Mouse (Mus musculus) CH12.LX (cell line): Measurements from ENCODE around the gene Kcnrg. TPM values are rescaled to one million over a fixed set of nuclear protein-coding genes. Genes with fewer than 3 reads are reported as not detected.
"Not testable (repeated sequence)": the region's sequence is repeated elsewhere in the genome, so short reads cannot be mapped to it uniquely, and the experiment has no call there.

Source experiments
- DNase-seq: peaks from one replicate; pipeline ENCODE4 v3.0.0-alpha.2; 2013; ENCODE audit errors: extremely low read depth
- H3K27ac ChIP-seq: 2 replicates; pipeline ENCODE4 v1.5.1; 2012; ENCODE audit warnings: low read depth, mild to moderate bottlenecking, control low read depth, moderate library complexity; ENCODE audit not compliant: insufficient read depth
- H3K27me3 ChIP-seq: replicated peaks from 2 replicates; pipeline ENCODE3; 2012; ENCODE audit warnings: inconsistent platforms
- H3K36me3 ChIP-seq, 2 experiments: replicated peaks in 1 of 2; 2 replicates each; pipeline versions ENCODE3 to v1.6.1; 2012; ENCODE audit warnings: inconsistent platforms in 1 of 2, low read length in 1 of 2, mild to moderate bottlenecking in 1 of 2, mixed read lengths in 1 of 2, moderate library complexity in 1 of 2; ENCODE audit not compliant: control insufficient read depth in 1 of 2, insufficient read depth in 1 of 2
- H3K4me1 ChIP-seq, 2 experiments: 2 replicates each; pipeline ENCODE4 v1.6.1; 2012; ENCODE audit warnings: inconsistent platforms in 1 of 2, moderate library complexity in 1 of 2; ENCODE audit not compliant: insufficient read depth in 2 of 2, control insufficient read depth in 1 of 2
- H3K4me2 ChIP-seq: 2 replicates; pipeline ENCODE4 v1.6.1; 2012; ENCODE audit warnings: low read depth, mild to moderate bottlenecking, control low read depth; ENCODE audit not compliant: poor library complexity, insufficient read depth, severe bottlenecking
- H3K4me3 ChIP-seq, 3 experiments: fragments of 150-350 bp in 1 of 3; sonication (generic) in 1 of 3; replicated peaks in 1 of 3; 2 replicates each; pipeline versions ENCODE3 to v1.5.1; 2011 to 2012; ENCODE audit warnings: low read depth in 2 of 3, low read length in 2 of 3, mild to moderate bottlenecking in 2 of 3, moderate library complexity in 2 of 3, control low read depth in 1 of 3, improper control_type of control experiment in 1 of 3, inconsistent platforms in 1 of 3, mixed read lengths in 1 of 3; ENCODE audit not compliant: poor library complexity in 1 of 3
- H3K79me2 ChIP-seq: replicated peaks from 2 replicates; pipeline ENCODE4 v1.6.1; 2012; ENCODE audit warnings: mild to moderate bottlenecking, moderate library complexity; ENCODE audit not compliant: control insufficient read depth, poor library complexity, insufficient read depth, severe bottlenecking; ENCODE audit errors: extremely low read depth
- H3K9ac ChIP-seq: 2 replicates; pipeline ENCODE4 v1.6.1; 2012; ENCODE audit warnings: low read depth, mild to moderate bottlenecking, control low read depth, moderate library complexity; ENCODE audit not compliant: insufficient read depth
- H3K9me3 ChIP-seq: replicated peaks from 2 replicates; pipeline ENCODE3; 2012; ENCODE audit warnings: low read length, inconsistent platforms, mixed read lengths
- BHLHE40 ChIP-seq: IDR thresholded peaks from 2 replicates; pipeline ENCODE4 v1.6.1; 2011; ENCODE audit warnings: mild to moderate bottlenecking, low read depth, low read length, improper control_type of control experiment
- CTCF ChIP-seq, 2 experiments: IDR thresholded peaks in 1 of 2; conservative IDR thresholded peaks in 1 of 2; 2 replicates each; pipeline ENCODE4 v1.5.1; 2011 to 2012; ENCODE audit warnings: low read depth in 2 of 2, low read length in 2 of 2, improper control_type of control experiment in 1 of 2, inconsistent platforms in 1 of 2, mild to moderate bottlenecking in 1 of 2, moderate library complexity in 1 of 2
- ELF1 ChIP-seq: IDR thresholded peaks from 2 replicates; pipeline ENCODE4 v1.6.1; 2014; ENCODE audit warnings: low read depth, mild to moderate bottlenecking, inconsistent platforms, low read length, improper control_type of control experiment
- EP300 ChIP-seq: IDR thresholded peaks from 2 replicates; pipeline ENCODE4 v1.6.1; 2011; ENCODE audit warnings: low read length, improper control_type of control experiment
- GABPA ChIP-seq: IDR thresholded peaks from 2 replicates; pipeline ENCODE4 v1.6.1; 2012; ENCODE audit warnings: low read depth, low read length, improper control_type of control experiment, inconsistent platforms; ENCODE audit not compliant: insufficient replicate concordance
- IRF4 ChIP-seq: IDR thresholded peaks from 2 replicates; pipeline ENCODE4 v1.6.1; 2014; ENCODE audit warnings: low read depth, mild to moderate bottlenecking, inconsistent platforms, low read length, improper control_type of control experiment
- MAFK ChIP-seq: IDR thresholded peaks from 2 replicates; pipeline ENCODE4 v1.6.1; 2011; ENCODE audit warnings: low read length, improper control_type of control experiment; ENCODE audit not compliant: insufficient replicate concordance
- MAX ChIP-seq: IDR thresholded peaks from 2 replicates; pipeline ENCODE4 v1.6.1; 2011; ENCODE audit warnings: low read length, improper control_type of control experiment
- MAZ ChIP-seq: IDR thresholded peaks from 2 replicates; pipeline ENCODE4 v1.6.1; 2012; ENCODE audit warnings: low read depth, mild to moderate bottlenecking, inconsistent platforms, low read length, improper control_type of control experiment, moderate library complexity
- MYC ChIP-seq: IDR thresholded peaks from 2 replicates; pipeline ENCODE4 v1.6.1; 2011; ENCODE audit warnings: low read depth, mild to moderate bottlenecking, improper control_type of control experiment, low read length
- PAX5 ChIP-seq: IDR thresholded peaks from 2 replicates; pipeline ENCODE4 v1.6.1; 2012; ENCODE audit warnings: low read length, inconsistent platforms, mixed read lengths
- RAD21 ChIP-seq: IDR thresholded peaks from 2 replicates; pipeline ENCODE4 v1.6.1; 2011; ENCODE audit warnings: low read depth, mild to moderate bottlenecking, low read length, improper control_type of control experiment, moderate library complexity
- RCOR1 ChIP-seq: conservative IDR thresholded peaks from 2 replicates; pipeline ENCODE4 v1.6.1; 2012; ENCODE audit warnings: low read depth, mild to moderate bottlenecking, inconsistent platforms, low read length, improper control_type of control experiment
- SIN3A ChIP-seq: IDR thresholded peaks from 2 replicates; pipeline ENCODE4 v1.6.1; 2012; ENCODE audit warnings: low read length, improper control_type of control experiment, inconsistent platforms
- SMC3 ChIP-seq: IDR thresholded peaks from 2 replicates; pipeline ENCODE4 v1.6.1; 2011; ENCODE audit warnings: low read depth, low read length, improper control_type of control experiment
- TBP ChIP-seq: conservative IDR thresholded peaks from 2 replicates; pipeline ENCODE4 v1.6.1; 2011; ENCODE audit warnings: low read depth, low read length, improper control_type of control experiment
- TCF12 ChIP-seq: IDR thresholded peaks from 2 replicates; pipeline ENCODE4 v1.6.1; 2014; ENCODE audit warnings: low read depth, mild to moderate bottlenecking, inconsistent platforms, low read length, improper control_type of control experiment
- USF1 ChIP-seq: IDR thresholded peaks from 2 replicates; pipeline ENCODE4 v1.6.1; 2014; ENCODE audit warnings: low read depth, mild to moderate bottlenecking, inconsistent platforms, low read length, improper control_type of control experiment
- USF2 ChIP-seq: conservative IDR thresholded peaks from 2 replicates; pipeline ENCODE4 v1.6.1; 2011; ENCODE audit warnings: low read depth, low read length, improper control_type of control experiment
- ZC3H11A ChIP-seq: IDR thresholded peaks from 2 replicates; pipeline ENCODE4 v1.6.1; 2012; ENCODE audit warnings: low read depth, mild to moderate bottlenecking, inconsistent platforms, low read length, improper control_type of control experiment
- ZMIZ1 ChIP-seq: IDR thresholded peaks from 2 replicates; pipeline ENCODE4 v1.6.1; 2012; ENCODE audit warnings: low read depth, mild to moderate bottlenecking, inconsistent platforms, low read length, improper control_type of control experiment
- dilution Hi-C: fragments of 300-500 bp; cut with MboI; formaldehyde crosslinking; loops from 2 replicates; pipeline ENCODE4 v1.14.3; 2020; ENCODE audit warnings: low sequenced_read_pairs; ENCODE audit not compliant: extremely low pct_unique_long_range_greater_than_20kb, extremely low pct_ligation_motif_present
- in situ Hi-C: fragments of 300-500 bp; cut with MboI; formaldehyde crosslinking; loops from 3 replicates; pipeline ENCODE4 v1.14.3; 2019; ENCODE audit warnings: low sequenced_read_pairs, low pct_ligation_motif_present, low pct_unique_long_range_greater_than_20kb, mixed read lengths
- polyA plus RNA-seq: library from polyadenylated mRNA; unstranded; fragments of >175 nt; gene quantifications from 2 replicates; pipeline ENCODE4 v1.2.1, GENCODE M21; 2012; ENCODE audit warnings: low read depth; ENCODE audit not compliant: insufficient read length
- total RNA-seq, 2 experiments: library from RNA; depleted of rRNA; stranded (reverse); fragments of 300-350 nt in 1 of 2; fragments of >200 nt in 1 of 2; gene quantifications; 2 replicates each; pipeline ENCODE4 v1.2.3; 2012 to 2014

Kcnrg gene
- total and polyA plus RNA-seq, 3 experiments, result 0.12 to 0.13 TPM; not detected in 1

- H3K27me3 ChIP-seq, H3K4me2 ChIP-seq, H3K4me1 ChIP-seq, in situ Hi-C loops, DNase-seq, H3K9ac ChIP-seq, dilution Hi-C loops, H3K4me3 ChIP-seq, H3K27ac ChIP-seq, H3K9me3 ChIP-seq, H3K79me2 ChIP-seq: not testable (repeated sequence)
- H3K36me3 ChIP-seq, result peaks cover 7 to 27% of the 10 kb centered on the region in 2 experiments
- TF ChIP-seq MAFK, result peak; percentile 83; the same call in 1 of the 2 replicates
Observed at GRCm38 (mm10) chr14:61606088-61606487, 1.2 kb upstream of the Kcnrg start.

- in situ Hi-C loops, result no loop called here
- peaks cover 0 to 1% of the 10 kb centered on the region in 2 experiments for H3K36me3 ChIP-seq
- dilution Hi-C loops, result no loop called here
- H3K4me3 ChIP-seq, result no peak overlapping the region
- H3K4me2 ChIP-seq, result no peak overlapping the region
- H3K9ac ChIP-seq, result no peak overlapping the region
- H3K27me3 ChIP-seq, result no peaks in the 10 kb centered on the region
- no peak overlapping the region for H3K27ac ChIP-seq
- no peaks in the 10 kb centered on the region for H3K4me1 ChIP-seq
- no peaks in the 10 kb centered on the region for H3K9me3 ChIP-seq
- H3K79me2 ChIP-seq, result no peaks in the 10 kb centered on the region
- TF ChIP-seq PAX5, result no peak
- TF ChIP-seq, all 38 proteins: peak for 0
- DNase-seq, result no peak
Observed at GRCm38 (mm10) chr14:61611766-61612165, 4.5 kb downstream of the Kcnrg start.

GRCm38 (mm10) chr14:61613319-61613718 lies 6.1 kb downstream of the Kcnrg start:
- dilution Hi-C loops (no loop called here), in situ Hi-C loops (no loop called here)
- no peak overlapping the region for H3K9ac ChIP-seq
- H3K9me3 ChIP-seq, result no peaks in the 10 kb centered on the region
- DNase-seq, result no peak
- no peaks in the 10 kb centered on the region for H3K4me1 ChIP-seq
- no peaks in the 10 kb centered on the region for H3K36me3 ChIP-seq
- H3K79me2 ChIP-seq, result no peaks in the 10 kb centered on the region
- no peak overlapping the region for H3K4me3 ChIP-seq
- no peak overlapping the region for H3K4me2 ChIP-seq
- H3K27ac ChIP-seq, result no peak overlapping the region
- H3K27me3 ChIP-seq, result no peaks in the 10 kb centered on the region
- no peak for TF ChIP-seq IRF4
- TF ChIP-seq EP300, result no peak

- H3K4me2 ChIP-seq, result no peak overlapping the region
- peaks cover 3 to 14% of the 10 kb centered on the region in 2 experiments for H3K36me3 ChIP-seq
- dilution Hi-C loops (no loop called here), in situ Hi-C loops (no loop called here)
- no peaks in the 10 kb centered on the region for H3K9me3 ChIP-seq
- no peaks in the 10 kb centered on the region for H3K79me2 ChIP-seq
- H3K4me3 ChIP-seq, result no peak overlapping the region
- no peak for DNase-seq
- no peak overlapping the region for H3K27ac ChIP-seq
- H3K9ac ChIP-seq, result no peak overlapping the region
- H3K4me1 ChIP-seq, result no peaks in the 10 kb centered on the region
- H3K27me3 ChIP-seq, result no peaks in the 10 kb centered on the region
- TF ChIP-seq MYC (no peak), MAZ (no peak), TCF12 (no peak), USF1 (no peak), SIN3A (no peak), ZMIZ1 (no peak), GABPA (no peak), CTCF (conservative IDR thresholded peaks at IDR 0.05 in 1 of 2, IDR thresholded peaks at IDR 0.05 in 1 of 2; ENCODE audit: low read depth in 2 of 2, low read length in 2 of 2) (no peak), RCOR1 (no peak), SMC3 (no peak), TBP (no peak), USF2 (no peak), BHLHE40 (no peak), RAD21 (no peak), ELF1 (no peak), MAX (no peak), ZC3H11A (no peak)
Observed at GRCm38 (mm10) chr14:61620371-61620770, 13.1 kb downstream of the Kcnrg start.
